22 mouse cellular contexts compared by ENCODE assay signal in the genomic region with DNA sequence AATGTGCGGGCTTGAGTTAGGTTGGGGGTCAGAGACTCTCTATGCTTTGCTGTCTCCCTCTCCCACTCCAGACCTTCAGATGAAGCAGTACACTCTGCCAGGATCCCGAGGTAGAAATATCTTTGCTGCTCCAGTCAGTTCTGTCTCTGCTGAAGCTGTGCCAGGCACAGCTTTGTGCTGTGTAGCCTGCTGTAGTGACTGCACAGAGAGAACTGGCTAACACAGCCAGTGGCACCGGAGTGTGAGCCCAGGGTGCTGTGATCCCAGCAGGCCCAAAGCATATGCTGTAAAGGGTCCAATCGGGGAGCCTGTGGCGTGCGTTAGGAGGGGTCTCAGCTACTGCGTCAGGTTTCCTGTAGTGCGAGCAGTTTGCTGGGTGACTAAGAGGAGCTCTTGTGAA. TPM values are rescaled to one million over a fixed set of nuclear protein-coding genes. Genes with fewer than 3 reads are reported as not detected.
DNase-seq lines count a peak whose midpoint lies in the region; ATAC-seq and TF ChIP-seq lines count a peak whose summit lies in the region.
"Had no signal": no experiment of that assay in that cellular context is flagged by ENCODE, and none has a peak within 500 bp of the region (broad histone marks: within the 10 kb centered on the region; RNA-seq: fewer than 3 reads in every experiment).

No protein-coding gene starts in this region.

- H3K36me3 ChIP-seq in stomach, postnatal 0 days (ENCODE audit: control insufficient read depth, insufficient read depth, low read length): peaks cover 2% of the 10 kb centered on the region; the same call in 1 of the 2 replicates
- H3K36me3 ChIP-seq in midbrain, embryonic 11.5 days (ENCODE audit: control insufficient read depth, insufficient read depth, low read length): no peaks in the 10 kb centered on the region

- no peak for TF ChIP-seq EP300 in stomach, postnatal 0 days (optimal IDR thresholded peaks at IDR 0.05)

- H3K27me3 ChIP-seq in stomach, postnatal 0 days (ENCODE audit: control insufficient read depth, insufficient read depth, low read length): no peaks in the 10 kb centered on the region
- H3K27me3 ChIP-seq in midbrain, embryonic 11.5 days (ENCODE audit: control insufficient read depth, insufficient read depth, low read length): no peaks in the 10 kb centered on the region
- H3K27me3 ChIP-seq: forebrain, embryonic 13.5 days; hindbrain, embryonic 12.5 days; neural tube, embryonic 13.5 days had no signal

- H3K9ac ChIP-seq in stomach, postnatal 0 days (ENCODE audit: low read length): no peak overlapping the region
- H3K9ac ChIP-seq in midbrain, embryonic 11.5 days (ENCODE audit: low read length): no peak overlapping the region
- H3K9ac ChIP-seq: forebrain, embryonic 13.5 days; hindbrain, embryonic 12.5 days; neural tube, embryonic 13.5 days had no signal

- no peak for DNase-seq in frontal cortex, postnatal 36 days (ENCODE audit: low spot score in 2 of 2)
- peak; percentile 49 to 55 for DNase-seq in right cerebral cortex, postnatal 10 days (ENCODE audit: low spot score in 2 of 2)
- no peak for DNase-seq in right cerebral cortex, postnatal 14 days
- peak; percentile 75 for DNase-seq in cerebellum, adult 9-10 months
- DNase-seq in gastrocnemius, postnatal 10 days: no peak
- DNase-seq in stomach, postnatal 0 days (ENCODE audit: low spot score): no peak
- DNase-seq in midbrain, embryonic 11.5 days (ENCODE audit: low spot score, missing footprints): no peak
- DNase-seq: gastrocnemius, adult 2 months; kidney, adult 8-10 months; layer of hippocampus, adult 9-11 months; left cerebral cortex, postnatal 4 days; liver; midbrain, embryonic 14.5 days had no signal

- TF ChIP-seq CTCF in stomach, postnatal 0 days (IDR thresholded peaks at IDR 0.05; ENCODE audit: low read depth): no peak

- H3K27ac ChIP-seq in stomach, postnatal 0 days (replicated peaks): no peak overlapping the region
- no peak overlapping the region for H3K27ac ChIP-seq in midbrain, embryonic 11.5 days (ENCODE audit: low read depth, low read length)
- H3K27ac ChIP-seq: embryonic facial prominence, embryonic 10.5 days; forebrain, embryonic 13.5 days; gastrocnemius, adult 2 months; hindbrain, embryonic 12.5 days; left cerebral cortex, adult 2 months; neural tube, embryonic 13.5 days had no signal

- peak; percentile 66 for ATAC-seq in frontal cortex, adult (ENCODE audit: low TSS enrichment)
- no peak for ATAC-seq in stomach, postnatal 0 days (ENCODE audit: low FRiP score, low TSS enrichment)
- no peak for ATAC-seq in midbrain, embryonic 11.5 days (ENCODE audit: low FRiP score)
- ATAC-seq: forebrain, embryonic 13.5 days; inflammation-experienced regulatory T-cells, adult 6 months; lung, postnatal 0 days had no signal

- WGBS in stomach, postnatal 0 days: 84% methylated on average over 8 of the region's 8 CpGs
- 88% methylated on average over 8 of the region's 8 CpGs for WGBS in midbrain, embryonic 11.5 days

- no peaks in the 10 kb centered on the region for H3K9me3 ChIP-seq in stomach, postnatal 0 days (ENCODE audit: control insufficient read depth, low read length)
- H3K9me3 ChIP-seq in midbrain, embryonic 11.5 days (ENCODE audit: control insufficient read depth, low read length): no peaks in the 10 kb centered on the region
- H3K9me3 ChIP-seq: embryonic facial prominence, embryonic 10.5 days; forebrain, embryonic 13.5 days; hindbrain, embryonic 12.5 days; neural tube, embryonic 13.5 days had no signal

- no peak overlapping the region for H3K4me2 ChIP-seq in stomach, postnatal 0 days (replicated peaks; ENCODE audit: low read depth)
- H3K4me2 ChIP-seq in midbrain, embryonic 11.5 days: no peak overlapping the region
- H3K4me2 ChIP-seq: forebrain, embryonic 13.5 days; hindbrain, embryonic 12.5 days; neural tube, embryonic 13.5 days had no signal

- H3K4me3 ChIP-seq in stomach, postnatal 0 days (ENCODE audit: low read depth, low read length): no peak overlapping the region
- no peak overlapping the region for H3K4me3 ChIP-seq in midbrain, embryonic 11.5 days (ENCODE audit: low read depth, low read length)
- H3K4me3 ChIP-seq: embryonic facial prominence, embryonic 10.5 days; forebrain, embryonic 13.5 days; gastrocnemius, adult 2 months; hindbrain, embryonic 12.5 days; left cerebral cortex, adult 2 months; neural tube, embryonic 13.5 days had no signal

- H3K4me1 ChIP-seq in stomach, postnatal 0 days (replicated peaks; ENCODE audit: control insufficient read depth, insufficient read depth): 0 out of 2 replicates have a peak, but pooled peaks cover 2% of the 10 kb centered on the region
- no peaks in the 10 kb centered on the region for H3K4me1 ChIP-seq in midbrain, embryonic 11.5 days (ENCODE audit: control insufficient read depth, insufficient read depth, low read length)

RNA-seq across cellular contexts. Expression of a gene that starts 27.7 kb away (rescaled TPM):
- total RNA-seq in gastrocnemius, postnatal 10 days (2021): 10 to 100 TPM; 24.6 to 25.4 TPM
- polyA plus RNA-seq in stomach, postnatal 0 days (2015; fragmentation: Nextera tagmentation; extraction: Ambion mirVana): 16.8 and 16.9 TPM in 2 replicates
- polyA plus RNA-seq in midbrain, embryonic 11.5 days (2014; fragmentation: Nextera tagmentation; extraction: Ambion mirVana): 19.0 and 20.2 TPM in 2 replicates

RNA-seq across cellular contexts. Expression of a gene that starts 27.8 kb away (rescaled TPM):
- total RNA-seq in gastrocnemius, postnatal 10 days (2021): under 1 TPM; 0.23 to 0.27 TPM
- 0.24 and 0.47 TPM in 2 replicates for polyA plus RNA-seq in stomach, postnatal 0 days (2015; fragmentation: Nextera tagmentation; extraction: Ambion mirVana)
- polyA plus RNA-seq in midbrain, embryonic 11.5 days (2014; fragmentation: Nextera tagmentation; extraction: Ambion mirVana): 0.55 and 0.80 TPM in 2 replicates
- total RNA-seq: granulocyte monocyte progenitor cell, adult 5-6 weeks had no signal

Comparison
In these comparisons a context has a peak if more than half of its experiments do, and no peak if none do; other contexts are left out.
1. DNase-seq: peak in right cerebral cortex, postnatal 10 days (2 of 2) and cerebellum, adult 9-10 months (single experiment); none in frontal cortex, postnatal 36 days (0 of 2), right cerebral cortex, postnatal 14 days (single experiment), gastrocnemius, postnatal 10 days (single experiment), stomach, postnatal 0 days (single experiment) and midbrain, embryonic 11.5 days (single experiment).